Mouse (Mus musculus) cortical plate, adult 2 months (tissue): ENCODE data around the gene Defb41. TPM values are rescaled to one million over a fixed set of nuclear protein-coding genes. Genes with fewer than 3 reads are reported as not detected.

Experiments
- H3K27ac ChIP-seq: fragments of 200-500 bp; 2 replicates; pipeline ENCODE4 v1.5.1; 2012; ENCODE audit warnings: low read length, control low read depth, inconsistent platforms; ENCODE audit not compliant: insufficient read depth
- H3K4me1 ChIP-seq: fragments of 200-500 bp; 2 replicates; pipeline ENCODE4 v1.6.1; 2011; ENCODE audit warnings: low read length; ENCODE audit not compliant: control insufficient read depth, insufficient read depth
- H3K4me3 ChIP-seq: fragments of 200-500 bp; 2 replicates; pipeline ENCODE4 v1.5.1; 2011; ENCODE audit warnings: mild to moderate bottlenecking, low read length, control low read depth; ENCODE audit not compliant: insufficient read depth
- CTCF ChIP-seq: fragments of 200-500 bp; IDR thresholded peaks from 2 replicates; pipeline ENCODE4 v1.5.1; 2011; ENCODE audit warnings: mild to moderate bottlenecking, control low read depth, low read length; ENCODE audit not compliant: insufficient read depth; ENCODE audit errors: extremely low read depth
- POLR2A ChIP-seq: fragments of 200-500 bp; IDR thresholded peaks from 2 replicates; pipeline ENCODE4 v1.6.1; 2011; ENCODE audit warnings: mild to moderate bottlenecking, low read length, control low read depth; ENCODE audit not compliant: insufficient read depth; ENCODE audit errors: extremely low read depth
- polyA plus RNA-seq: library from polyadenylated mRNA; depleted of rRNA; stranded (reverse); fragments of >200 nt; gene quantifications from 2 replicates; pipeline ENCODE4 v1.2.3, GENCODE M21; 2012; rRNA removed

The Defb41 gene
- polyA plus RNA-seq, 1 experiment: not detected

DNA sequence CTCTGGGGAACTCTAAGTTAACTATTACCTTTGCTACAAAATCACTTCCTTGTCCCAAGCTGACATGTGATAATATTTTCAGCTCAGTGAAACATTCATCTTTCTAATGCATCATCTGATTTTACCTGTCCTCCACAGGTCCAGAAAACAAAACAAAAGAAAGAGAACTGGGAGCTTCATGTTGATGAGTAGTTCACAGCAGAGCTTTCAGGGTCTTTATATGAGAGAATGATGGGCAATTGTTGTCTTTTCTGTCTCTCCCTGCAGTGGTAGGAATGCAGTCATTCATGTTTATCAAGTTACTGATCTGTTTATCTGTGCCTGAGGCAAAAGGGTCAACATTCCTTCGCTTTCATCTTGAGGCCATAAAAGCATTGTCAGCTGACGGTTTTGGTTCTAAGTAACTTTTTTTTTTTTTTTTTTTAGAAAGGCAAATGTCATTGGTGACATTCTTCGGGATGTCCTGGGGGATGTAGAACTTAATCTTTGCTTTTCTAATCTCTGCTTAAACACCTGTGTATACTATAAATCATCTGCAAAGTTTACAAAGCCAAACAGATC lies 41.5 kb downstream of the Defb41 start:
- Histone ChIP-seq H3K27ac (no peak overlapping the region), H3K4me3 (no peak overlapping the region), H3K4me1 (no peaks in the 10 kb centered on the region)
- no peak for TF ChIP-seq POLR2A
- TF ChIP-seq CTCF: no peak

Other genes starting within 250 kb of the Defb41 start
- gene Crisp4, start 119.2 kb downstream of the Defb41 start, polyA plus RNA-seq: not detected in 2 replicates
- gene Defb18, start 27.7 kb downstream of the Defb41 start, polyA plus RNA-seq: not detected in 2 replicates